Mouse (Mus musculus) brain, embryonic 14.5 days (tissue): Measurements from ENCODE around the gene Cd200. TPM values are rescaled to one million over a fixed set of nuclear protein-coding genes. Genes with fewer than 3 reads are reported as not detected.

Experiments
- DNase-seq: peaks from one replicate; pipeline ENCODE4 v3.0.0-alpha.2; 2011; ENCODE audit warnings: low read depth
- CTCF ChIP-seq: fragments of 200-500 bp; IDR thresholded peaks from 2 replicates; pipeline ENCODE4 v1.5.1; 2012; ENCODE audit warnings: inconsistent platforms, mild to moderate bottlenecking, moderate library complexity, borderline replicate concordance; ENCODE audit not compliant: insufficient read depth, insufficient read length; ENCODE audit errors: extremely low read depth
- POLR2A ChIP-seq: fragments of 200-500 bp; IDR thresholded peaks from 2 replicates; pipeline ENCODE4 v1.6.1; 2012; ENCODE audit warnings: mild to moderate bottlenecking, inconsistent platforms, borderline replicate concordance; ENCODE audit not compliant: poor library complexity, insufficient read depth, insufficient read length, severe bottlenecking; ENCODE audit errors: extremely low read depth
- polyA plus RNA-seq: library from polyadenylated mRNA; depleted of rRNA; stranded (reverse); fragments of >200 nt; gene quantifications from 2 replicates; pipeline ENCODE4 v1.2.3, GENCODE M21; 2012

Cd200 gene
- polyA plus RNA-seq, 1 experiment, result 203 TPM

GRCm38 (mm10) chr16:45399947-45400555 is 8.8 kb downstream of the Cd200 start:
- no peak for DNase-seq
- TF ChIP-seq CTCF, result no peak
- TF ChIP-seq POLR2A, result no peak

GRCm38 (mm10) chr16:45399411-45399810 is 9.4 kb downstream of the Cd200 start:
- no peak for DNase-seq
- TF ChIP-seq CTCF (no peak), POLR2A (no peak)

- TF ChIP-seq CTCF (no peak), POLR2A (no peak)
- peak; percentile 70 for DNase-seq
Observed at GRCm38 (mm10) chr16:45397440-45397839, 11.4 kb downstream of the Cd200 start.

- TF ChIP-seq CTCF (no peak), POLR2A (no peak)
- DNase-seq, result no peak
Observed at GRCm38 (mm10) chr16:45392246-45392645, 16.6 kb downstream of the Cd200 start.

- no peak for TF ChIP-seq POLR2A
- TF ChIP-seq CTCF, result no peak
- peak; percentile 45 for DNase-seq
Observed at GRCm38 (mm10) chr16:45391680-45392079, 17.2 kb downstream of the Cd200 start.

- peak; percentile 60 for DNase-seq
- no peak for TF ChIP-seq CTCF
- no peak for TF ChIP-seq POLR2A
Observed at GRCm38 (mm10) chr16:45390286-45390956, 18.4 kb downstream of the Cd200 start.

GRCm38 (mm10) chr16:45389833-45390232 is 19.0 kb downstream of the Cd200 start:
- DNase-seq, result no peak
- TF ChIP-seq CTCF (no peak), POLR2A (no peak)

GRCm38 (mm10) chr16:45389041-45389440 is 19.8 kb downstream of the Cd200 start:
- TF ChIP-seq POLR2A (no peak), CTCF (no peak)
- no peak for DNase-seq

GRCm38 (mm10) chr16:45381811-45382210 is 27.0 kb downstream of the Cd200 start:
- no peak for DNase-seq

DNA sequence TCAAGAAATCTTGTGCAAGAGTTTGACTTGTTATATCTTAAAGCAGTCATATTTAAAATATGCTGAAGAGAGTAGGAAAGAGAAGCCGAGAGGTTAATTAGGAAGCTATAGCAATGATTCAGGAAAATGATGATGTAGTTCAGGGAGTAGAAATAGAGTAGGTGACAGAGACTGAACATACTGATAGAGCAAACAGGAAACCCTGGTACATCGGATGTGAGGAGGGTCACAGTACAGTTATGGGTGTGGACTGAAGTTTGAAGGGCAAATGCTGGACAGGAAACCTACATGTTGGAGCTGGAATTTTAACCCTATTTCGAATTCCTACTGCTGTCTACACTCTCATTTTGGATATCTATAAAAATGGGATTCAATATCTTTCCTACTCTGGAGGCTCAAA is 29.9 kb downstream of the Cd200 start:
- no peak for TF ChIP-seq CTCF
- TF ChIP-seq POLR2A, result no peak
- no peak for DNase-seq

More at GRCm38 (mm10) chr16:45381811-45382210, 27.0 kb downstream of the Cd200 start:
- no peak for TF ChIP-seq POLR2A
- TF ChIP-seq CTCF, result no peak

DNA sequence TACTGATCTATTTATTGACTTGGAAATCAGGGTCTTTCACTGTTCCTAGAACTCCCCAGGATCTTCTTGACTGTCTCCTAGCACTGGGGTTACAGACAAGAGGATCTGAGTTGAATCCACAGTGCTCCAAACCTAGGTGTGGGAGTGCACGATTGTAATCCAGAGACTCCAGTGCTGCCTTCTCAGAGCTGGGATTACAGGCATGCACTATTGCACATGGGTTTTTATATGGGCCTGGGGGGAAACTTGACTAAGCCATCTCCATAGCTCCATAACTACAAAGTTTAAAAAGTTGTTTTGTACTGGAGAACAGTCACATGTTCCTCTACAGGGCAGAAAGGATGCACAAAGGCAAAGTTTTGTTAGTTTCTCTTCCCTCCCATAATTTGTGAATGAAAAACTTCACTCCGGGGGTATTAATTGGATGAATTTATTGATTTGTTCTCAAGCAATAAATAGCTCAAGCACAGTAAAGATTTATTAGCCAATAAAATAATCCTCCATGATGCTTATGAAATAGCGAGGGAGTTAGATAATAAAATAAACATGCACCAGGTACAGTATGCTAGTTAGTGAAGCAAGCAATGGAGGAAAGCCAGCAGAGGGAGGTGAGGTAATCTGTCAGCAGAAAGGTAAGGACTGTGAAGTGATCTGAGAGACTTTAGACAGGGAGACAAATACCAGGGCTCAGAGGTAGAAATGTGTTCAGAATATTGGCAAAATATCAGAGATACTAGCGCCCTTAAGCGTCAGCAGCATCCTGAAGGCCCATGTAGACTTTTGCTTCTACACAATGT is 30.5 kb downstream of the Cd200 start:
- no peak for DNase-seq
- TF ChIP-seq CTCF, result no peak
- no peak for TF ChIP-seq POLR2A
